Mouse (Mus musculus): Measurements from ENCODE around the gene Mybbp1a.
"Not testable (repeated sequence)": the region's sequence is repeated elsewhere in the genome, so short reads cannot be mapped to it uniquely, and the experiment has no call there.

Gene Mybbp1a

DNA sequence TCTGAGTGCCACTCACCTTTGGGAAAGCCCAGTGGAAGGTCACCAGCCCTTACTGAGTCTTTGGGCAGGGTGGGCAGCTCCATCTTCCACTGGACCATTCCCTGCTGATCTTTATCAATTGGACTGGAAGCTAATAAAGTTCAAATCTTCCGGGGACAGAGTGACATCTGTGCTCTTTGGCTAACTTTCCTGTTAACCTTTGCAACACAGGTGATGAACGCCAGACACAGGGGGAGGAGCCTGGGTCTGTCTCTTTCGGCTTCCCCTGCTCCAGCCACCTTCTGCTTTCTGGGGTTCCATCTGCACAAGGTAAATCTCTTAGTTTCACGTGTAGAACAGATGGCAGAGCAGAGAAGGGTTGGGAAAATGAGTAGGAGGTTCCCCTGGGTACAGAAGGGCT, 2.7 kb upstream of the Mybbp1a start:
- intact Hi-C loops (cut with DNase I): no loop called here

- intact Hi-C loops (cut with DNase I): not testable (repeated sequence)
Observed at GRCm38 (mm10) chr11:72440597-72440964, 574 bp upstream of the Mybbp1a start.

DNA sequence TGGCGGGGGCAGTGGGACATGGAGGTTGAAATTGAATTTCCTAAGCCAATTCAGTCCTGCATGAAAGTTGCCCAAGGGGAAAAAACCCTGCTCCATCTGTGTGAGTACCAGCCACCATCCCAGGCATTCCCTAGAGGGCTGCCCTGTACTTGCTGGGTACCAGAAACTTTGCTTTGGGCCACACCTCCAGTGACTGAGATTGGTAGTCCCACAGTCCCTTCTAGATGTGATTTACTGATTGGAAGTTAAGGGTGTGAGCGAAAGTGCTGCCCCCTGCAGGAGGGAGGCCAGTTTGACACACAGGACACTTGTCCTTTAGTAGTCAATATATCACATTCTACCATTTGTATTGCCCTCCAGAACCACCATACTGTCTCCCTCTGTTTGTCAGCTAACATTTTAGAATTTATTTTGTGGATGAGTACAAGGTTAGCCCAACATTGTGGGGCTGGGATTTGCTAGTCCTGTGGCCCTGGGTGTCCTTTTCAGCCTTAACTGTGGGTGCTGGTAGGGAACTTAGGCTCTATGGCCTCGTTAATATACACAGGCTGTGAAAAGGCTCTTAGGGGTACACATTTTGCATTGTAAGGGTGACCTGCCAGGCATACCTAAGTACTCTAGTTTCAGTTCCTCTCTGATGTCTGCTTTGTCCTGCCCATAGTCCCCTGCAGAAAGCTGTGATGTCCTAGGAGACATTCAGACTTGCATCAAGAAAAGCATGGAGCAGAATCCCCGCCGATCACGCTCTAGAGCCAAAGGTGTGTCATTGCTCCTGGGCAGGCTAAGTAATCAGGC, 5.4 kb downstream of the Mybbp1a start:
- intact Hi-C loops (cut with DNase I): loop anchor here (5.0 kb wide), 1 partner anchor 41 kb away; the partner anchor contains the start of gene Spns2

GRCm38 (mm10) chr11:72447475-72447874, 6.3 kb downstream of the Mybbp1a start:
- intact Hi-C loops (cut with DNase I): loop anchor here (5.0 kb wide), 1 partner anchor 40 kb away; the partner anchor contains the start of gene Spns2

GRCm38 (mm10) chr11:72452140-72452665, 11.0 kb downstream of the Mybbp1a start:
- intact Hi-C loops (cut with DNase I): no loop called here

DNA sequence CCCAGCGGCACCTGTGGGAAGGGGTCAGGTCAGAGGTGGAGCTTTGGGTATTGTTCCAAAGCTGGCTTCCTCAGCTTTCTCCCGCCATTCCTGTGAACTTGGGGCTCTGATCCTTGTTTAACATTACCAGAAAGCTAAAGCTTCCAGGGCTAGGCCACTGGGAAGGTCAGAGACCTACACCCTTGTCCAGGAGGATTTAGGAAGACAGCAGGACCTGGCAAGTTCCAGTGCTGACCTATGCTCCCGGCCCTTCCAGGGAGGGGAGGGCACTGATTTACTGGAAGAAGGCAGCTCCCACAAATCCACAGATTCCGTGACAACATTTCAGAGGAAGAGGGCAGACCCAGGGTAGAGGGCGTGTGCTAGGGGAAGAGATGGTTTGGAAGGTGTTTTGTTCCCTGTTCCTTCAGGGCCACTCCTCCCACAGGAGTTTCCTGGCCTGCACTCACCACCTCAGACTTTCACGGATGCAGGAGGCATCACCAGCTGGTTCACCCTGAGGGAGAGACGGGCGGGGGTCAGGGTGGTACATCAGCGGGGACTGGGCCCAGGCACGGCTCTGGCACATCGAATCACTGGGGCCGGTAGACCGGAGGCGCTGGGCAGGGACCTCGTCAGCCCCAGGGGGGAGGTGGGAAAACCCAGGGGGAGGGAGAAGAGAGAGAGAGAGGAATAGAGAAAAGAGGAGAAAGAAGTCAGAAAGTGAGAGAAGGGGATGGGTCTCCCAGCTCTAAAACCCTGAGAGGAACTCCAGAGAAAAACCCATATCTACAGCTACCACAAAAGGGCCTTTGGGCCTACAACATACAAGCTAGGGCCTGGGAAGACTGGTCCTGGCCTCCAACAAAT, 12.2 kb downstream of the Mybbp1a start:
- intact Hi-C loops (cut with DNase I): no loop called here

GRCm38 (mm10) chr11:72455694-72456093, 14.5 kb downstream of the Mybbp1a start:
- intact Hi-C loops (cut with DNase I): no loop called here

- intact Hi-C loops (cut with DNase I): no loop called here
Observed at GRCm38 (mm10) chr11:72457995-72458496, 16.9 kb downstream of the Mybbp1a start.

DNA sequence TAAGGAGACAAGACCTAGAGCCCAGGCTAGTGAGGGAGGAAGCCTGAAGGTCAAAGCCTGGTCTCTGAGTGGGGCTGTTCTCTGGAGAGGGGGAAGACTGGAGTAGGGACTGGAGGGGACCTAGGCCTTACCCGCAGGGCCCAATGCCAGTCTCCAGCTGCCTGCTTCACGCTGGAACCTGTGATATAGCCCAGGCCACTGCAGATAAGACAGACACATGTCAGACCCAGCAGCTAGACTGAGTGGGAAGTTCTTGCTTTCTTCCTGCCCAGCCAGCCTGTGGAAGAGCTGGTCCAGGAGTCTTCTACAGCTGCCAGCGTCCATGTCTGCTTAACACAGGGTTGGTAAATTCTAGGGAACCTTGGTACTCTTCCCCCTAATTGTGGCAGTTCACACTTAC, 17.3 kb downstream of the Mybbp1a start:
- intact Hi-C loops (cut with DNase I): no loop called here

DNA sequence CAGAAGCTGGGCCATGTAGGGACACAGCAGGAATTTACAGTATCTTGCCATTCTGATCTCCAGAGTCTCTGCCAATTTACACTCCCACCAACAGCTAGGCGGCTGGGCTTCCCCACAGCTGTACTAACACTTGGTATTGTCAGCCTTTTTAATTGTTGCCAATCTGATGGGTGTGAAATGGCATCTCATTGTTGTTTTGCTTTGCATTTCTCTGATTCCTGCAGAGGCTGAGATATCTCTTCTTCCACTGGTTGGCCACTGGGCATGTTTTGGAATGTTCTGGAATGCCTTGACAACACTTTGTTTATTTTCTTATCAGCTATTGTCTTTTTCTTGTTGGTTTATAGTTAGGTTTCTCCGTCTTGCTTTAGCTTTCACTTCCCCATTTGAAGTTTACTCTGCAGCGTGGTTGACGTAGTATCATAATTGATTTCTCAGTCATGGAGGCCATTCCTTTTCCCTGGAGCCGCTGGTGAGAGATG, 20.4 kb downstream of the Mybbp1a start:
- intact Hi-C loops (cut with DNase I): no loop called here

GRCm38 (mm10) chr11:72464821-72465220, 23.7 kb downstream of the Mybbp1a start:
- intact Hi-C loops (cut with DNase I): no loop called here

DNA sequence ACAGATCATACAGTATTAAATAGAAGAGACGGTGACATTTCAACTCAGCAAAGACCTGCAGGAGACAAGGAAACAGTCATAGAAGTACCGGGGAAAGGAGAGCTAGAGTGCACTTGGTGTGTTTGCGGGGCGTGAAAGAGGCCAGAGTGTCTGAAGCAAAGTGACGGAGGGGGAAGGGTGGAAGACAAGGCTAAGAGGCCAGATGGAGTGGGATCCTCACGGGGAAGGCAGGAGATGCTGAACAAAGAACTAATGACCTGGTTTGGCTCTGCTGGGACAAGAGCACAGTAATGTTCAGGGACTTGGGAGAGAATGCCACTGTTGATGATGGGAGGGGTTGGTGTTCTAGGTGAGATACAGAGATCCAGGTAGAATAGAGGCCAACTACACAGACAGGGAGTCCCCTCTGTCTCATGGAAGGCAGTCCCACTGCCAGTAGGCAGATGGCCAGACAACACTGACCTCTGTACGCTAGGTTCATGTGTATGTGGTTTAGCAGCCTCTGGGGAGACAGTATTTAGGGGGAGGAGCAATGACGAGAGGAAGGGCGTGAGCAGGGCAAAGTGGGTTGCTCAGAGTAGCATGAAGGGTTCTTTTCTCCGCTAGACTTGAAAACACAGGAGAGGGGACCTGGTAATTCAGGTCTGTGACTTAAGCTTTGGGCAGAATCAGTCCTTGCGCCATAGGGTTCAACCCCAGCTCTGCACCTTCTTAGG, 25.0 kb downstream of the Mybbp1a start:
- intact Hi-C loops (cut with DNase I): no loop called here

GRCm38 (mm10) chr11:72466694-72467507, 25.7 kb downstream of the Mybbp1a start:
- intact Hi-C loops (cut with DNase I): no loop called here

GRCm38 (mm10) chr11:72468525-72468924, 27.4 kb downstream of the Mybbp1a start:
- intact Hi-C loops (cut with DNase I): no loop called here

GRCm38 (mm10) chr11:72469217-72469616, 28.1 kb downstream of the Mybbp1a start:
- intact Hi-C loops (cut with DNase I): no loop called here

DNA sequence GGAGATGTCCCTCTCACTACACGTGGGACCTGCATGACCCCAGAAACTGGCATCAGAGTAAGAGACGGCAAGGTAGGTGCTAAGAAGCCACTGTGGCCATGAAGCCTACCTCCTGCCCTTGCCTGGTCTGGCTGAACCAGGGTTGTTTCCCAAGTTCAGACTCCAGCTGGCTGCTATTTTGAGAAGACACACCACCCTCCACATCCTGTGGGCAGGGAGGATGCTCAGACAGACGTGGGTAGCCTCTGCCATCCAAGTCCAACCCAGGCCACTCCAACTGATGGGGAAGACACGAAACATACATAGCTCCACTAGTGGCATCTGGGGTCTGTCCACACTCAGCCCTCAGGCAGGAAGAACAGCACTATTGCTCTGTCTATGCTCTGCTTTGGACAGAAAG, 28.8 kb downstream of the Mybbp1a start:
- intact Hi-C loops (cut with DNase I): no loop called here

GRCm38 (mm10) chr11:72471381-72471780, 30.2 kb downstream of the Mybbp1a start:
- intact Hi-C loops (cut with DNase I): no loop called here

DNA sequence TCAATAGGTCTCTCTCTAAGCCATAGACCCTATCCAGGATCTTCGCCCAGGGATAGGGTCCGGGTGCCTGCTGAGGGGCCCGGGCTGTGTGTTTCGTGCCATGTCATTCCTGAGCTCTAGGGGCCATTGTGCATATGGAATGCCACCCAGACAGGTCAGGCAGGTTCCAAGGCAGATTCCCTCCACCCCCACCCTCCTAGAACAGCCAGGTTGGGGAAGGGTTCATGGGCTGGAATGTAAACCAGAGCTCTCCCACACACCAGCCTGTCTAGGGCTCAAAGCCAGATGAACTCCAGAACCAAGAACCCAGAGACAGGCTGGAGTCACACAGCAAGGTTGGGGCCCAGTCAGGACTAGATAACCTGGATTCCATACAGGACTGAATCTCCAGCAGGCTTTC, 32.4 kb downstream of the Mybbp1a start:
- intact Hi-C loops (cut with DNase I): no loop called here

GRCm38 (mm10) chr11:72474926-72475325, 33.8 kb downstream of the Mybbp1a start:
- intact Hi-C loops (cut with DNase I): no loop called here

GRCm38 (mm10) chr11:72475408-72475807, 34.3 kb downstream of the Mybbp1a start:
- intact Hi-C loops (cut with DNase I): no loop called here

Measured in adrenal gland (tissue).